Mouse (Mus musculus): ENCODE data around the gene Nomo1. TPM values are rescaled to one million over a fixed set of nuclear protein-coding genes. Genes with fewer than 3 reads are reported as not detected.
A peak's percentile ranks its signal among the peaks of the same experiment; 100 is the strongest.

Gene Nomo1
- polyA plus RNA-seq, 1 experiment from 2014 or later, result 30.8 TPM

DNA sequence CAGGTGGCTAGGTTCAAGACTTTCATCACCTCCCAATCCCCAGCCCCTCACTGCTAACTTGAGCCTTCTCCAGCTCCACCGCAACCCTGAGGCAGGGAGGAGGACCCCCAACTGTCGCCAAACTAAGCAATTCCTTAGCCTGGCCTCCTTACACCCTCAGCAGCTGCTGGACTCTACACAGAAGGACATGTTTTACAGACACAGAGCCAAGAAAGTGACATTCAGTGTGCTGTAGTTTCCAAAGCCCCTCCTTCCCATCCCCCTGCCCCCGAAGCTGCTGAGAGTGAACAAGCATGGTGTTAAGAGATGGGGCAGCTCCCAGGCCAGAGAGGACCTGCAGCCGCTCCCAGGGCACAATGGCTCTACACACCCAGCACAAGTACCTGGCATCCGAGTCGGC, 91.0 kb downstream of the Nomo1 start:
- peaks cover 6% of the 10 kb centered on the region; the same call in 1 of the 2 replicates for H3K27me3 ChIP-seq
- H3K4me3 ChIP-seq, result no peak overlapping the region
- no peaks in the 10 kb centered on the region for H3K9me3 ChIP-seq (replicated peaks)
- no peak overlapping the region for H3K9ac ChIP-seq
- WGBS, result 61% methylated on average over 6 of the region's 6 CpGs
- no peak overlapping the region for H3K27ac ChIP-seq
- peaks cover 17% of the 10 kb centered on the region for H3K4me1 ChIP-seq (replicated peaks)
- no peaks in the 10 kb centered on the region for H3K36me3 ChIP-seq
- ATAC-seq (replicated peaks; ENCODE audit: insufficient number of reproducible peaks, insufficient read depth, low FRiP score, low read depth), result no peak
- no peak overlapping the region for H3K4me2 ChIP-seq

DNA sequence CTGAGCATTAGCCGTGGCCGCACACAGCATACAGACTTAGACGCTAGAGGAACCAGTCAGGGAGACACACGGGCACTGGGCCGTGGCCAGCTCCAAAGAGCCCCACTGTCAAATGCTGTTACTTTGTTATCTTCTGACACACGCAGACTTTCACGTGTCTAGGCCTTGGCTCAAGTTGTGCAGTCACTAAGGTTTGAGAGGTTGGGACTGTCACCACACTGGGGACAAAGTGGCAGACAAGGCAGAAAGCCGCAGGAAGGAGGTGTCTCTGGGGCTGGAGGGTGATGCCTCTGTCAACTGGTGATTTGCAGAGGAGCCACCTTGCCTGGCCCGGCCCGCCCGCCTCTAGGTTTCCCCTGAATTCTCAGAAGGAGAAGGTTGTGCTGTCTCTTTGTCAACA, 91.8 kb downstream of the Nomo1 start:
- peak overlapping the region; percentile 49; the same call in 1 of the 2 replicates for H3K27ac ChIP-seq
- no peak overlapping the region for H3K4me3 ChIP-seq
- no peaks in the 10 kb centered on the region for H3K36me3 ChIP-seq
- no peaks in the 10 kb centered on the region for H3K9me3 ChIP-seq (replicated peaks)
- peaks cover 6% of the 10 kb centered on the region; the same call in 1 of the 2 replicates for H3K27me3 ChIP-seq
- peaks cover 17% of the 10 kb centered on the region for H3K4me1 ChIP-seq (replicated peaks)
- no peak overlapping the region for H3K9ac ChIP-seq
- no peak overlapping the region for H3K4me2 ChIP-seq
- ATAC-seq (replicated peaks; ENCODE audit: insufficient number of reproducible peaks, insufficient read depth, low FRiP score, low read depth), result peak; percentile 82
- 45% methylated on average over 11 of the region's 11 CpGs for WGBS

DNA sequence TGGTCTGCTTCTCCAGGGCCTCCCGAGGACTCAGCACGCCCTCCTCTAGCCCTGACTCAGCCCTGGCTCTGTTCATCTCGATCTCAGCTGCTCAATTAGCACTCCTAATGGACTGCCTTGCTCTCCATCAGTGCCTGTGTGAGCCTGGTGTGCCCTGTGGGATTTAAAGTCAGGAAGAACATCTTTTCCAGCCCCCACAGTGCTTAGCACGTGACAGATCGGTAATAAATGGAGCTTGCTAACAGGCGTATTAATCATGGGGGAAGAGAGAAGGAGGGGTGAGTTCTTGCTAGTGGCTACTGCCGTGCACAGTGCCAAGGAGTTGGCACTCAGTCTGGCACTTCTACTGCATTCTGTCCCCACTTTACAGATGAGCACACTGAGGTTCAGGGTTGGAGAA, 94.7 kb downstream of the Nomo1 start:
- 61% methylated on average over 7 of the region's 7 CpGs for WGBS
- Histone ChIP-seq H3K4me2 (no peak overlapping the region), H3K9ac (no peak overlapping the region), H3K4me1 (replicated peaks) (peaks cover 23% of the 10 kb centered on the region), H3K27ac (no peak overlapping the region), H3K9me3 (replicated peaks) (no peaks in the 10 kb centered on the region), H3K36me3 (no peaks in the 10 kb centered on the region), H3K4me3 (no peak overlapping the region), H3K27me3 (peaks cover 12% of the 10 kb centered on the region)
- ATAC-seq (replicated peaks; ENCODE audit: insufficient number of reproducible peaks, insufficient read depth, low FRiP score, low read depth), result no peak; the same call in 1 of the 2 replicates

DNA sequence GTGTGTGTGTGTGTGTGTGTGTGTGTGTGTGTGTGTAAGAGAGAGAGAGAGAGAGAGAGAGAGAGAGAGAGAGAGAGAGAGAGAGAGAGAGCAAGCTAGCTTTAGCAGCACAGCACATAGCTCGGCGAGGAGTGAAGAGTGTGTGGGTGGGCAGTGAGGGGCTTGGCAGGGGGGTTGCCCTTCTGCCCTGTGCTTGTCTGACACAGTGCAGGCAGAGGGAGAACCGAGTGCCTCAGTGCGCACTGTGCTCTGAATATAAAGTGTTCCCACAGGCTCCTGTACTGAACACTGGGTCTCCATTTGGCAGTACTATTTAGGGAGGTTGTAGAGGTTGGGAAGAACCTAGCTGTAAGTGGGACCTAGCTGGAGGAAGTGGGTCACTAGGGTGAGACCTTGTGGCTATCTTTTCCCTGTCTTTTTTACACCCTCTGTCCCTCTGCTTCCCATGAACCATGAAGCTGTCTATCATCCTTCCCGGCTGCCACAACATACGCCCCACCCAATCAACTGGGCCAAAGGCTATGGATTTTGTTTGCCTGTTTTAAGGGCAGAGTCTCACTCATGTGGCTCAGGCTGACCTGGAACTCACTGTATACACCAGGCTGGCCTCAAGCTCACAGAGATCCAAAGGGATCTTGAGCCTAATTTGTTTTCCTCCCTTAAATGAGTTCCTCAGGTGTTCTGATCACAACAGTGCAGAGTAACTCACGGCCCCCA, 96.1 kb downstream of the Nomo1 start:
- H3K4me2 ChIP-seq, result no peak overlapping the region
- peaks cover 9% of the 10 kb centered on the region; the same call in 1 of the 2 replicates for H3K27me3 ChIP-seq
- H3K36me3 ChIP-seq, result no peaks in the 10 kb centered on the region
- H3K27ac ChIP-seq, result no peak overlapping the region
- H3K4me3 ChIP-seq, result no peak overlapping the region
- no peaks in the 10 kb centered on the region for H3K9me3 ChIP-seq (replicated peaks)
- WGBS, result 56% methylated on average over 7 of the region's 7 CpGs
- no peak for ATAC-seq (replicated peaks; ENCODE audit: insufficient number of reproducible peaks, insufficient read depth, low FRiP score, low read depth)
- peaks cover 31% of the 10 kb centered on the region for H3K4me1 ChIP-seq (replicated peaks)
- no peak overlapping the region for H3K9ac ChIP-seq

DNA sequence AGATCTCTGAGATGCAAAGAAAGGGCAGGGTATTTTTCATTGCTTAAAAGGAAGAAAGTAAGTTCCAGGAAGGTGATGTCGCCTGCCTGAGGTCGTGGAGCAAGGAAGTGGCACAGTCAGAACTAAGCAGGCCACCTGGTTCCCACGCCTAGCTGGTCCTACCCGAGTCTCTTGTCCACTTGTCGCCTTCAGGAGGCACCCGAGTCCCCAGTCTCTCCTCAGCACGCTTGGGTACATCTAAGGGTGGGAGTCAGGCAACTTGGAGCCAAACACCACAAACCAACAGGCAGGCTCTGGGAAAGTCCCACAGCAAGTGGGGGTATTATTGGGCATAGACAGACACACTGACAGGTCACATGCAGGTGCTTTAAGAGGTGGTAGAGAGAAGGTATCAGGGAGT, 97.2 kb downstream of the Nomo1 start:
- Histone ChIP-seq H3K27ac (no peak overlapping the region), H3K4me1 (replicated peaks) (peaks cover 21% of the 10 kb centered on the region), H3K36me3 (no peaks in the 10 kb centered on the region), H3K9me3 (replicated peaks) (no peaks in the 10 kb centered on the region), H3K4me2 (no peak overlapping the region), H3K9ac (no peak overlapping the region), H3K4me3 (no peak overlapping the region), H3K27me3 (peaks cover 9% of the 10 kb centered on the region; the same call in 1 of the 2 replicates)
- 61% methylated on average over 7 of the region's 7 CpGs for WGBS
- no peak for ATAC-seq (replicated peaks; ENCODE audit: insufficient number of reproducible peaks, insufficient read depth, low FRiP score, low read depth)

DNA sequence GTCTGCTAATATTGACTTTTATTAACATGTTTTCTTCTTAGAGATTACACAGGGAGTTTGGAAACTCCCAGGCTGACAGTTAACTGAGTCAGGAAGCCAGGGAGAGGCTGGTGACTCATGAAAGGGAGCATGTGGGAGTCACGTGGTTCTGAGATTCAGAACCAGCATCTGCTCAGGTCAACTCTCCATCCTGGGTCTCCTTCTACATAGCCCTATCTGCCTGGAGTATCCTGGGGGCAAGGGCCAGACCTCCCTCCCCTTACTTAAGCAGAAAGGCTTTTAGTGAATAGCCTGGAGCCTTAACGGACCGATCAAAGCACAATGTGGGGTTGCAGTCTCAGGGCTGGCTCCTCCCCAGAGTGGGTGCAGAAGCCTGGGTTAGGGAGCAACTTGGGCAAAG, 97.8 kb downstream of the Nomo1 start:
- no peak overlapping the region for H3K27ac ChIP-seq
- H3K9me3 ChIP-seq (replicated peaks), result no peaks in the 10 kb centered on the region
- no peak overlapping the region for H3K9ac ChIP-seq
- no peak for ATAC-seq (replicated peaks; ENCODE audit: insufficient number of reproducible peaks, insufficient read depth, low FRiP score, low read depth)
- no peak overlapping the region for H3K4me3 ChIP-seq
- WGBS, result 43% methylated on average over 3 of the region's 3 CpGs
- H3K27me3 ChIP-seq, result peaks cover 9% of the 10 kb centered on the region; the same call in 1 of the 2 replicates
- no peaks in the 10 kb centered on the region for H3K36me3 ChIP-seq
- H3K4me1 ChIP-seq (replicated peaks), result peaks cover 21% of the 10 kb centered on the region
- no peak overlapping the region for H3K4me2 ChIP-seq

DNA sequence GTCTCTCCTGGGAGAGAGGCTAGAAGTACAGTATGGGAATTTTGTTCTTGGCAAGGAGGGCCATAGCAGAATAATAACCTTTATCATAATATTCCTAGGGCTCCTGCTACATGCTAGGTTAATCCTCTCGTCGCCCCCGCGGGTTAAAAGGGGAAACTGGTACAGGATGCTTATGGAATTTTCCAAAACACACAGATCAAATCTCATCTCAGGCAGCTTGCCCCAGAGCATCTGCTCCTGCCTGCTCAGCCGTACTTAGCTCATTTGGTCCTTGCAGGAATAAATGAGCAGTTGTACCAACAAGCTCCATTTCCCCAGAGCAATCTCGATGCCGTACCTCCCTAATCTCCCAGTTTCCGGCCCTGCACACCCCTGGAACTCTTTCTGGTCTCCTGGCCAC, 98.3 kb downstream of the Nomo1 start:
- no peak overlapping the region for H3K4me2 ChIP-seq
- H3K9ac ChIP-seq, result no peak overlapping the region
- no peak for ATAC-seq (replicated peaks; ENCODE audit: insufficient number of reproducible peaks, insufficient read depth, low FRiP score, low read depth)
- WGBS, result 59% methylated on average over 8 of the region's 8 CpGs
- no peak overlapping the region for H3K4me3 ChIP-seq
- H3K4me1 ChIP-seq (replicated peaks), result peaks cover 21% of the 10 kb centered on the region
- H3K27me3 ChIP-seq, result peaks cover 9% of the 10 kb centered on the region; the same call in 1 of the 2 replicates
- no peaks in the 10 kb centered on the region for H3K9me3 ChIP-seq (replicated peaks)
- no peaks in the 10 kb centered on the region for H3K36me3 ChIP-seq
- H3K27ac ChIP-seq, result no peak overlapping the region

DNA sequence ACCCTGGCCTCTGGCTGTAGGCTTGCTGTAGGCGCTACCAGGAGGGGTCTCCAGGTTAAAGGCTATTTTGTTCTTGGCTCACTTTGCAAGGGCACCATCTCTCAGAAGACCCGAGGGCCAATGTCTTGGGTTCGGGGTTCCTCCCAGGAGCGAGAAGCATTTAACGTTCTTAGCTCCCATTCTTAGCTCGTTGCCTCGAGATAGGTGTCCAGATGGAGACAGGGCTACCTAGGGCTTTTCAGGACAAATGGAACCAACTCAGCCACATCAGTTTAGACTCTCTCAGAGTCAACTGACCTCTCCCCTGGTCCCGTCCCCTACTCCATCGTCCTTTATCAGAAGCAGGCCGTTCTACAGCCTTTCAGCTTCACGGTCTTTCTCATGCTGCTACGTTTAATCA, 98.7 kb downstream of the Nomo1 start:
- no peaks in the 10 kb centered on the region for H3K9me3 ChIP-seq (replicated peaks)
- H3K9ac ChIP-seq, result no peak overlapping the region
- peaks cover 9% of the 10 kb centered on the region; the same call in 1 of the 2 replicates for H3K27me3 ChIP-seq
- H3K27ac ChIP-seq, result no peak overlapping the region
- H3K36me3 ChIP-seq, result no peaks in the 10 kb centered on the region
- H3K4me2 ChIP-seq, result no peak overlapping the region
- ATAC-seq (replicated peaks; ENCODE audit: insufficient number of reproducible peaks, insufficient read depth, low FRiP score, low read depth), result no peak
- peaks cover 18% of the 10 kb centered on the region for H3K4me1 ChIP-seq (replicated peaks)
- whole genome bisulfite sequencing, result 80% methylated on average over 12 of the region's 12 CpGs
- H3K4me3 ChIP-seq, result no peak overlapping the region

Other genes with a start within 250 kb of the Nomo1 start
- 0.53 TPM in 1 of 2 replicates, not detected in the other for gene Lmtk3, start 250.0 kb upstream of the Nomo1 start, polyA plus RNA-seq (2015; fragmentation: Nextera tagmentation; extraction: Ambion mirVana)
- gene Sult2b1, start 249.0 kb upstream of the Nomo1 start, polyA plus RNA-seq (2015; fragmentation: Nextera tagmentation; extraction: Ambion mirVana), result 0.21 and 1.1 TPM in 2 replicates
- 92.2 and 101 TPM in 2 replicates for gene Cyth2, start 219.1 kb upstream of the Nomo1 start, polyA plus RNA-seq (2015; fragmentation: Nextera tagmentation; extraction: Ambion mirVana)
- gene Kcnj14, start 208.9 kb upstream of the Nomo1 start, polyA plus RNA-seq (2015; fragmentation: Nextera tagmentation; extraction: Ambion mirVana), result 0.37 and 0.44 TPM in 2 replicates
- gene Grwd1, start 202.8 kb upstream of the Nomo1 start, polyA plus RNA-seq (2015; fragmentation: Nextera tagmentation; extraction: Ambion mirVana), result 29.1 and 38.8 TPM in 2 replicates
- gene Kdelr1, start 160.9 kb upstream of the Nomo1 start, polyA plus RNA-seq (2015; fragmentation: Nextera tagmentation; extraction: Ambion mirVana), result 54.6 and 65.0 TPM in 2 replicates
- gene Grin2d, start 155.3 kb upstream of the Nomo1 start, polyA plus RNA-seq (2015; fragmentation: Nextera tagmentation; extraction: Ambion mirVana), result 0.21 and 0.27 TPM in 2 replicates
- gene Syngr4, start 137.0 kb upstream of the Nomo1 start, polyA plus RNA-seq (2015; fragmentation: Nextera tagmentation; extraction: Ambion mirVana), result 0.65 and 0.76 TPM in 2 replicates
- 6.6 and 8.0 TPM in 2 replicates for gene Tmem143, start 136.8 kb upstream of the Nomo1 start, polyA plus RNA-seq (2015; fragmentation: Nextera tagmentation; extraction: Ambion mirVana)
- gene Emp3, start 112.3 kb upstream of the Nomo1 start, polyA plus RNA-seq (2015; fragmentation: Nextera tagmentation; extraction: Ambion mirVana), result 71.5 and 108 TPM in 2 replicates
- gene Ccdc114, start 109.6 kb upstream of the Nomo1 start, polyA plus RNA-seq (2015; fragmentation: Nextera tagmentation; extraction: Ambion mirVana), result 3.4 and 3.6 TPM in 2 replicates
- 0.16 TPM in 1 of 2 replicates, not detected in the other for gene Abcc6, start 3.4 kb upstream of the Nomo1 start, polyA plus RNA-seq (2015; fragmentation: Nextera tagmentation; extraction: Ambion mirVana)
- gene Kcnj11, start 67.1 kb downstream of the Nomo1 start, polyA plus RNA-seq (2015; fragmentation: Nextera tagmentation; extraction: Ambion mirVana), result 8.5 and 8.8 TPM in 2 replicates
- 18.1 and 20.0 TPM in 2 replicates for gene Abcc8, start 146.3 kb downstream of the Nomo1 start, polyA plus RNA-seq (2015; fragmentation: Nextera tagmentation; extraction: Ambion mirVana)
- 2.1 and 2.6 TPM in 2 replicates for gene Ush1c, start 204.8 kb downstream of the Nomo1 start, polyA plus RNA-seq (2015; fragmentation: Nextera tagmentation; extraction: Ambion mirVana)
- 0.05 TPM in 1 of 2 replicates, not detected in the other for gene Otog, start 207.3 kb downstream of the Nomo1 start, polyA plus RNA-seq (2015; fragmentation: Nextera tagmentation; extraction: Ambion mirVana)